Mouse (Mus musculus) lung, adult 2 months (tissue): ENCODE measurements at regions not wholly inside any gene's neighbourhood (a gene's known extent, or its start where the extent isn't known, plus 50 kb on each side); places are given as distances from the start of the nearest gene placed in this dataset.

Experiments
- DNase-seq: peaks from one replicate; pipeline ENCODE4 v3.0.0; 2022
- H3K4me1 ChIP-seq: fragments of 200-500 bp; 2 replicates; pipeline ENCODE4 v1.6.1; 2011; ENCODE audit warnings: low read length; ENCODE audit not compliant: control insufficient read depth, insufficient read depth
- H3K4me3 ChIP-seq: fragments of 200-500 bp; replicated peaks from 2 replicates; pipeline ENCODE3; 2011; ENCODE audit warnings: low read depth, mild to moderate bottlenecking, control low read depth, low read length; ENCODE audit errors: extremely low read depth
- CTCF ChIP-seq: fragments of 200-500 bp; IDR thresholded peaks from 2 replicates; pipeline ENCODE4 v1.5.1; 2011; ENCODE audit warnings: mild to moderate bottlenecking, low read length, control low read depth; ENCODE audit not compliant: insufficient read depth
- POLR2A ChIP-seq: fragments of 200-500 bp; IDR thresholded peaks from 2 replicates; pipeline ENCODE4 v1.6.1; 2011; ENCODE audit warnings: low read depth, mild to moderate bottlenecking, control low read depth, low read length, borderline replicate concordance; ENCODE audit errors: extremely low read depth
- WGBS: fragments of 180-500 bp; shearing (Covaris S2); methylation state at CpG from one replicate; pipeline ENCODE4 v1.1.7; 2018; 5-methylcytosine and 5-hydroxymethylcytosine counted together

DNA sequence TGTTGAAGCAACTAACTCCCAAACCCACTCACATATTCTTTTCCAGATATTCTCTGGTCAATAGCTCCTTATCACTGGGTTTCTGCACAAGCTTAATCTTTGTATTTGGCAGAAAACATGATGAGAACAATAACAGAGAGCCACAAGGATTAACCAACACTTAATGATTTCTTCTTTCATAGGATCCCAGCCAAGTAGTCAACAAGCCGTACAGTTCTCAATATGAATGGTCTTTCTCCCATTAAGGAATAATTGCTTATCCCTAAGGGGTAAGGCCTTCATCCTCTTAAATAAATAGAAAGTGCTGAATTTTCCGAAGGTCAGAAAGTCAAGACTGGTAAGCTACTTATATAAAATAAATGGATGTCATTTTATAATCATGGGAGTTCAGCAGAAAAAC is 181.3 kb upstream of the Paip1 start:
- no peak for DNase-seq
- TF ChIP-seq POLR2A (no peak), CTCF (no peak)
- WGBS, result 71% methylated on average over 2 of the region's 2 CpGs
- Histone ChIP-seq H3K4me3 (no peak overlapping the region), H3K4me1 (no peaks in the 10 kb centered on the region)

DNA sequence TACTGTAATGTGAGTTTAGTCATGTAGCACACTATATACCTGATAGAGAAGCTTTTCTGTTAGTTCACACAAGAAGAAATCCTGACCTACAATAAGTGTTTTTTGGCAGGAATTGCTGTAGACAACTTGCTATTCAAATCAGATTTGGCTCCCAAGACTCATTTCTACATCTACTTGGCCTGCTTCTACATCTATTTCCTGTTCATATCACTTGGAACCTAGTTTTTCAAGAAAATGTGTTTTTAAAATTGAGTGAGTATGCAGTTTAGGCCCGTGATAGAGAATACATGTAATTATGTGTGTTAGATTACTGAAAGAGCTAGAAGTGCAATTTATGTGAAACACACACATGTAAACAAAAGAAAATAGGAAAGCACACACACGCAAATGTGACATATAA is 176.4 kb upstream of the Paip1 start:
- DNase-seq, result no peak
- TF ChIP-seq CTCF, result no peak
- no peak for TF ChIP-seq POLR2A
- Histone ChIP-seq H3K4me3 (no peak overlapping the region), H3K4me1 (no peaks in the 10 kb centered on the region)
- 61% methylated on average over 2 of the region's 2 CpGs for whole genome bisulfite sequencing

GRCm38 (mm10) chr13:119256350-119256749 is 172.1 kb upstream of the Paip1 start:
- 41% methylated on average over 6 of the region's 6 CpGs for WGBS
- H3K4me1 ChIP-seq, result no peaks in the 10 kb centered on the region
- DNase-seq, result no peak
- no peak overlapping the region for H3K4me3 ChIP-seq
- TF ChIP-seq CTCF, result no peak
- TF ChIP-seq POLR2A, result no peak

GRCm38 (mm10) chr13:119258515-119258914 is 169.9 kb upstream of the Paip1 start:
- Histone ChIP-seq H3K4me1 (no peaks in the 10 kb centered on the region), H3K4me3 (no peak overlapping the region)
- TF ChIP-seq POLR2A (no peak), CTCF (no peak)
- no peak for DNase-seq
- WGBS, result 67% methylated on average over 9 of the region's 9 CpGs

GRCm38 (mm10) chr13:119263561-119263960 is 164.8 kb upstream of the Paip1 start:
- TF ChIP-seq CTCF (no peak), POLR2A (no peak)
- Histone ChIP-seq H3K4me1 (no peaks in the 10 kb centered on the region), H3K4me3 (no peak overlapping the region)
- whole genome bisulfite sequencing, result 49% methylated on average over 2 of the region's 2 CpGs
- DNase-seq, result no peak

- no peak overlapping the region for H3K4me3 ChIP-seq
- DNase-seq, result no peak
- TF ChIP-seq POLR2A (no peak), CTCF (no peak)
- WGBS, result 69% methylated on average over 4 of the region's 4 CpGs
- H3K4me1 ChIP-seq, result no peaks in the 10 kb centered on the region
Observed at GRCm38 (mm10) chr13:119267608-119268300, 160.6 kb upstream of the Paip1 start.

DNA sequence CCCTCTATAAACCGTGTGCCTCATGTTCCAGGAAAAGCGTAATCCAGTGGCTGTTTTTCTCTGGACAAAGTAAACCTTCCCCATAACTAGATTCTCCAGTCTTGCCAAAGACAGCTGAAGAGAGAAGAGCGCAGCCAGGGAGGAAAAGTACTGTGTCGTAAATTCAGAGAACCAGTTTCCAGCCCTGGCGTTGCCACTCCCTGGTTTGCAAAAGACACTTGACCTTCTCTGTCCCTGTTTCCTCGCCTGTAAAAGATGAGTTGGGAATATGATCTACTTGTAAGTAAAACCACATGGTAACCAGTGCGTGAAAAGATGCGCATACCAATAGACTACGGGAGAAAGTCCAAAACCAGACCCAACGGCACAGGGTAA is 160.1 kb upstream of the Paip1 start:
- Histone ChIP-seq H3K4me3 (no peak overlapping the region), H3K4me1 (no peaks in the 10 kb centered on the region)
- TF ChIP-seq CTCF (no peak), POLR2A (no peak)
- 73% methylated on average over 10 of the region's 10 CpGs for WGBS
- no peak for DNase-seq

DNA sequence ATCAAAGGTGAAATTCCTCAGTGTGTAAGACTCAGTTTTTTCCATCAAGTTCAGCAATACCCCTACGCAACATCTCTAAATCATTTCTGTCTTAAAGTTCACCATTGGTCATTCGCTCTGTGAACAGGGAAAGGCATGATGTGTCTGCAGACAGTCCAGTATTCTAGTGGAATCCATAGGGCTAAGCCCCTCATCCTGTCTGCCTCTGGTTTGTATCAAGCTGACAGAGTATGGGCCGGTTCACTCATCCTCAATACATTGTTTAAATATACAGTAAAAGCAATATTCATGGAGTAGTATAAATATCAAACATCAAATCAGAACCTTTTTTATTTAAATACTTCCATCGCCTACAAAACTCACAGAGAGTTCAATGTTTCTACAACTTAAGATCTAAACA is 152.9 kb upstream of the Paip1 start:
- no peak for DNase-seq
- no peak overlapping the region for H3K4me3 ChIP-seq
- no peaks in the 10 kb centered on the region for H3K4me1 ChIP-seq
- TF ChIP-seq POLR2A, result no peak
- no peak for TF ChIP-seq CTCF
- WGBS, result 88% methylated on average over 4 of the region's 4 CpGs

DNA sequence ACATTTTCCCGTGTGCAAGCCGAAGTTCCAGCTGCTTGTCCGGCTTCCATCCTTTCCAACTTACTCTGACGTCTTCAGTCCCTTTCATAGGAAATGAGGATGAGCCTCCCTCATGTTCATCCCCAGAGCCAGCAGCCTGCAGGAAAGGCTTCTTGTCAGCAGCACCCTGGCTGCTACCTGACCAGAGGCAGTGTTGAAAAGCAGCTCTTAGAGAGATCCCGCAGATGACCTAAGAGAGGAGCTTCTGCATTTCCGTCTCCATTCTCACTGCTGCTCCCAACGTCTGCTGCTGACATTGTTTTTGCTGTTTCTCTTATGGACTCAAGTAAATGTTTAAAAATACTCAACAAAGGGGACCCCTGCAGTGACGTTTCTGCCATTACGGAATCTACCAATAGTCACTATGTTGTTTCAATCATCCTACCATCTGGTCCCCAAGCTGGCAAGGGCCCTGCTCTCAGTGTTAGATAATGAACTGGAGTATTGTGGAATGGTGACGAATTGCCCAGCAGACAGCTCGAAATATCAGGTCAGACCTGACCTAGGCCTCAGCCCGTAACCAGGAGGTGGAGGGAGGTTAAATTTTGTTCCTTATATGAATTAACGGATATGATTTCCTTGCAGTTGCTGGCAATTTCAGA is 151.0 kb upstream of the Paip1 start:
- no peaks in the 10 kb centered on the region for H3K4me1 ChIP-seq
- DNase-seq, result no peak
- TF ChIP-seq POLR2A, result no peak
- no peak for TF ChIP-seq CTCF
- WGBS, result 55% methylated on average over 13 of the region's 13 CpGs
- no peak overlapping the region for H3K4me3 ChIP-seq

- no peaks in the 10 kb centered on the region for H3K4me1 ChIP-seq
- DNase-seq, result no peak
- 71% methylated on average over 8 of the region's 8 CpGs for WGBS
- TF ChIP-seq POLR2A (no peak), CTCF (no peak)
- no peak overlapping the region for H3K4me3 ChIP-seq
Observed at GRCm38 (mm10) chr13:119279449-119279848, 149.0 kb upstream of the Paip1 start.
